Mouse (Mus musculus): ENCODE results near the gene Gm732. TPM values are rescaled to one million over a fixed set of nuclear protein-coding genes. Genes with fewer than 3 reads are reported as not detected.

The Gm732 gene
- not detected in 2 replicates for polyA plus RNA-seq (2016; fragmentation: Nextera tagmentation; extraction: Ambion mirVana)

DNA sequence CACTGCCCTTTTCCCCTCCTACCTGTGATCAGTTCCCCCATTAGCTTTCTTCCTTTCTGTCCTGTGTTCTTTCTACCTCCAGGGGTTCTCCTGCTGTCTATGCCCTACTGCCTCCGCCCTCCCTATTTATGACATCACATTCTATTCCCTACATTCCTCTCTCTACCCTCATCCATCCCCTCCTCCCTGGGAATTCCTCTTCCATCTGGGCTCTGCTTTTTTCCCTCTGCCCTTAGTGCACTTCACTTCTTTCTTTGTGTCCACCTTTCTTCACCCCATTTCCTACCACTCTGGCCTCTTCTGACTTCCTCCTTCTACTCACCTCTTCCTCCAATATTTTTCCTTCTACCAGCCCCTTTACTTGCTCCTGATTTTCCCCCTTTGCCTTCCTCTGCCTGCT is at the start of gene Gm732:
Gm732 (minus strand) TSS at position 101 of the 400 bp plus-strand sequence.
- Histone ChIP-seq H3K4me3 (no peak within 1 kb of the TSS), H3K27ac (no peak within 1 kb of the TSS), H3K27me3 (no peaks in the 10 kb centered on the region), H3K36me3 (no peaks in the 10 kb centered on the region), H3K4me2 (replicated peaks) (no peak within 1 kb of the TSS), H3K9me3 (no peaks in the 10 kb centered on the region), H3K9ac (no peak within 1 kb of the TSS), H3K4me1 (no peaks in the 10 kb centered on the region)
- no peak for ATAC-seq (ENCODE audit: insufficient number of reproducible peaks, insufficient read depth, low FRiP score, low TSS enrichment)
- WGBS = 79% methylated on average over 1 of the region's 1 CpGs

Other genes with a start within 250 kb of the Gm732 start
- gene Tent5d, start 155.9 kb downstream of the Gm732 start, polyA plus RNA-seq (2016; fragmentation: Nextera tagmentation; extraction: Ambion mirVana) = 0.22 and 0.33 TPM in 2 replicates
- gene 2610002M06Rik, start 132.1 kb downstream of the Gm732 start, polyA plus RNA-seq (2016; fragmentation: Nextera tagmentation; extraction: Ambion mirVana) = 9.6 and 11.7 TPM in 2 replicates